Mouse (Mus musculus) limb, embryonic 12.5 days (tissue): ENCODE results near the gene Slc27a5. TPM values are rescaled to one million over a fixed set of nuclear protein-coding genes. Genes with fewer than 3 reads are reported as not detected.

ENCODE experiments used
- ATAC-seq: fragments of 200-750 bp; cut with Nextera tagmentation; 2 replicates; pipeline ENCODE4 v1.8.0; 2017; ENCODE audit warnings: low read depth, moderate TSS enrichment; ENCODE audit not compliant: insufficient number of reproducible peaks, insufficient read depth, low FRiP score, low TSS enrichment
- H3K27ac ChIP-seq: fragments of 300-500 bp; sonication (generic); 2 replicates; pipeline ENCODE4 v1.5.1; 2016; ENCODE audit warnings: mild to moderate bottlenecking, moderate library complexity
- H3K27me3 ChIP-seq: fragments of 300-500 bp; sonication (generic); 2 replicates; pipeline ENCODE4 v1.6.1; 2016; ENCODE audit warnings: mild to moderate bottlenecking, moderate library complexity
- H3K36me3 ChIP-seq: fragments of 300-500 bp; sonication (generic); 2 replicates; pipeline ENCODE4 v1.6.1; 2016; ENCODE audit warnings: mild to moderate bottlenecking, moderate library complexity
- H3K4me1 ChIP-seq: fragments of 300-500 bp; sonication (generic); replicated peaks from 2 replicates; pipeline ENCODE4 v1.6.1; 2016
- H3K4me2 ChIP-seq: fragments of 300-500 bp; sonication (generic); 2 replicates; pipeline ENCODE4 v1.6.1; 2016; ENCODE audit warnings: mild to moderate bottlenecking, moderate library complexity
- H3K4me3 ChIP-seq: fragments of 300-500 bp; sonication (generic); replicated peaks from 2 replicates; pipeline ENCODE4 v1.5.1; 2016; ENCODE audit warnings: mild to moderate bottlenecking
- H3K9ac ChIP-seq: fragments of 300-500 bp; sonication (generic); replicated peaks from 2 replicates; pipeline ENCODE4 v1.6.1; 2016; ENCODE audit warnings: mild to moderate bottlenecking, moderate library complexity
- H3K9me3 ChIP-seq: fragments of 300-500 bp; sonication (generic); 2 replicates; pipeline ENCODE4 v1.6.1; 2016; ENCODE audit warnings: mild to moderate bottlenecking, moderate library complexity
- WGBS: fragments of 180-500 bp; shearing (Covaris S2); methylation state at CpG from one replicate; pipeline ENCODE4 v1.1.7; 2016; 5-methylcytosine and 5-hydroxymethylcytosine counted together
- polyA plus RNA-seq: library from polyadenylated mRNA; unstranded; fragments of >200 nt; fragmentation: Nextera tagmentation; extraction: Ambion mirVana; gene quantifications from 2 replicates; pipeline ENCODE4 v1.2.1, GENCODE M21; 2016

Slc27a5 gene
- polyA plus RNA-seq, 1 experiment from 2014 or later = not detected

GRCm38 (mm10) chr7:13036806-13037205 lies 38.8 kb upstream of the Slc27a5 start:
- Histone ChIP-seq H3K27me3 (peaks cover 15% of the 10 kb centered on the region), H3K36me3 (peaks cover 32% of the 10 kb centered on the region), H3K4me1 (peaks cover 35% of the 10 kb centered on the region), H3K4me3 (peak overlapping the region; percentile 73), H3K9me3 (no peaks in the 10 kb centered on the region), H3K27ac (no peak overlapping the region), H3K9ac (peak overlapping the region; percentile 95), H3K4me2 (peak overlapping the region; percentile 92)
- 40% methylated on average over 4 of the region's 4 CpGs for WGBS
- no peak for ATAC-seq

GRCm38 (mm10) chr7:13035211-13035855 lies 37.3 kb upstream of the Slc27a5 start:
- 0 out of 2 replicates have a peak, but pooled peaks have one; percentile 1 for ATAC-seq
- Histone ChIP-seq H3K9me3 (no peaks in the 10 kb centered on the region), H3K36me3 (peaks cover 47% of the 10 kb centered on the region), H3K27me3 (peaks cover under 1% of the 10 kb centered on the region; the same call in 1 of the 2 replicates), H3K4me2 (peak overlapping the region; percentile 84), H3K27ac (peak overlapping the region; percentile 89; the same call in 1 of the 2 replicates), H3K9ac (0 out of 2 replicates have a peak overlapping the region, but pooled peaks have one; percentile 23), H3K4me1 (peaks cover 35% of the 10 kb centered on the region), H3K4me3 (peak overlapping the region; percentile 53)
- 89% methylated on average over 17 of the region's 17 CpGs for WGBS

GRCm38 (mm10) chr7:13034148-13034977 lies 36.4 kb upstream of the Slc27a5 start, which contains the start of gene Chmp2a:
TSS of gene Chmp2a (minus strand) at chr7:13034807.
- peak within 1 kb of the TSS; percentile 84 for H3K4me2 ChIP-seq
- ATAC-seq = peak; percentile 57
- H3K4me3 ChIP-seq = peak within 1 kb of the TSS; percentile 53
- H3K27ac ChIP-seq = peak within 1 kb of the TSS; percentile 89
- peaks cover 35% of the 10 kb centered on the region for H3K4me1 ChIP-seq
- H3K9ac ChIP-seq = peak within 1 kb of the TSS; percentile 71
- no peaks in the 10 kb centered on the region for H3K27me3 ChIP-seq
- WGBS = under 1% methylated on average over 45 of the region's 45 CpGs
- peaks cover 56% of the 10 kb centered on the region for H3K36me3 ChIP-seq
- H3K9me3 ChIP-seq = no peaks in the 10 kb centered on the region

- no peaks in the 10 kb centered on the region for H3K27me3 ChIP-seq
- peak overlapping the region; percentile 89 for H3K27ac ChIP-seq
- H3K4me2 ChIP-seq = peak overlapping the region; percentile 84
- peak overlapping the region; percentile 53 for H3K4me3 ChIP-seq
- ATAC-seq = no peak
- H3K4me1 ChIP-seq = peaks cover 30% of the 10 kb centered on the region
- H3K36me3 ChIP-seq = peaks cover 64% of the 10 kb centered on the region
- no peaks in the 10 kb centered on the region for H3K9me3 ChIP-seq
- peak overlapping the region; percentile 71 for H3K9ac ChIP-seq
- WGBS = 46% methylated on average over 13 of the region's 13 CpGs
Measured at GRCm38 (mm10) chr7:13033451-13034147, 35.6 kb upstream of the Slc27a5 start.

GRCm38 (mm10) chr7:13032541-13032940 lies 34.5 kb upstream of the Slc27a5 start:
- Histone ChIP-seq H3K27ac (no peak overlapping the region), H3K27me3 (no peaks in the 10 kb centered on the region), H3K9ac (no peak overlapping the region), H3K4me3 (no peak overlapping the region), H3K4me2 (no peak overlapping the region), H3K4me1 (peaks cover 29% of the 10 kb centered on the region), H3K9me3 (no peaks in the 10 kb centered on the region), H3K36me3 (peaks cover 75% of the 10 kb centered on the region)
- WGBS = 93% methylated on average over 7 of the region's 7 CpGs
- no peak for ATAC-seq

- WGBS = 89% methylated on average over 2 of the region's 2 CpGs
- no peaks in the 10 kb centered on the region for H3K9me3 ChIP-seq
- no peak overlapping the region for H3K4me3 ChIP-seq
- no peaks in the 10 kb centered on the region for H3K27me3 ChIP-seq
- H3K27ac ChIP-seq = 0 out of 2 replicates have a peak overlapping the region, but pooled peaks have one; percentile 12
- no peak for ATAC-seq
- no peak overlapping the region for H3K4me2 ChIP-seq
- H3K36me3 ChIP-seq = peaks cover 80% of the 10 kb centered on the region
- H3K9ac ChIP-seq = no peak overlapping the region
- peaks cover 31% of the 10 kb centered on the region for H3K4me1 ChIP-seq
Measured at GRCm38 (mm10) chr7:13031983-13032382, 34.0 kb upstream of the Slc27a5 start.

- no peak for ATAC-seq
- Histone ChIP-seq H3K9ac (no peak overlapping the region), H3K27me3 (no peaks in the 10 kb centered on the region), H3K36me3 (peaks cover 86% of the 10 kb centered on the region), H3K4me1 (peaks cover 32% of the 10 kb centered on the region), H3K4me3 (no peak overlapping the region), H3K9me3 (no peaks in the 10 kb centered on the region), H3K27ac (no peak overlapping the region), H3K4me2 (no peak overlapping the region)
- 76% methylated on average over 5 of the region's 5 CpGs for WGBS
Measured at GRCm38 (mm10) chr7:13031069-13031468, 33.1 kb upstream of the Slc27a5 start.

- Histone ChIP-seq H3K4me2 (no peak overlapping the region), H3K4me1 (peaks cover 27% of the 10 kb centered on the region), H3K27me3 (no peaks in the 10 kb centered on the region), H3K4me3 (no peak overlapping the region), H3K9ac (no peak overlapping the region), H3K9me3 (no peaks in the 10 kb centered on the region), H3K27ac (no peak overlapping the region), H3K36me3 (peaks cover 84% of the 10 kb centered on the region)
- ATAC-seq = no peak
- WGBS = 94% methylated on average over 4 of the region's 4 CpGs
Measured at GRCm38 (mm10) chr7:13028986-13029385, 31.0 kb upstream of the Slc27a5 start.

- no peaks in the 10 kb centered on the region for H3K27me3 ChIP-seq
- peak overlapping the region; percentile 100 for H3K27ac ChIP-seq
- H3K36me3 ChIP-seq = peaks cover 54% of the 10 kb centered on the region
- H3K4me1 ChIP-seq = peaks cover 25% of the 10 kb centered on the region
- peak overlapping the region; percentile 100 for H3K4me2 ChIP-seq
- peak overlapping the region; percentile 96 for H3K4me3 ChIP-seq
- no peak for ATAC-seq
- WGBS = 29% methylated on average over 4 of the region's 4 CpGs
- H3K9me3 ChIP-seq = no peaks in the 10 kb centered on the region
- H3K9ac ChIP-seq = peak overlapping the region; percentile 99
Measured at GRCm38 (mm10) chr7:13025511-13026112, 27.6 kb upstream of the Slc27a5 start.

GRCm38 (mm10) chr7:13024805-13025204 lies 26.8 kb upstream of the Slc27a5 start:
- H3K4me1 ChIP-seq = peaks cover 25% of the 10 kb centered on the region
- peak overlapping the region; percentile 100 for H3K27ac ChIP-seq
- peak; percentile 44 for ATAC-seq
- peak overlapping the region; percentile 100 for H3K4me2 ChIP-seq
- H3K9ac ChIP-seq = peak overlapping the region; percentile 99
- peaks cover 46% of the 10 kb centered on the region for H3K36me3 ChIP-seq
- WGBS = 1% methylated on average over 44 of the region's 44 CpGs
- no peaks in the 10 kb centered on the region for H3K27me3 ChIP-seq
- no peaks in the 10 kb centered on the region for H3K9me3 ChIP-seq
- H3K4me3 ChIP-seq = peak overlapping the region; percentile 96
